Mouse (Mus musculus): Measurements from ENCODE around the gene Gm853. TPM values are rescaled to one million over a fixed set of nuclear protein-coding genes. Genes with fewer than 3 reads are reported as not detected.
A peak's percentile ranks its signal among the peaks of the same experiment; 100 is the strongest.

Gene Gm853
- polyA plus RNA-seq, 1 experiment from 2014 or later, result not detected

- no peak overlapping the region for H3K9ac ChIP-seq (replicated peaks; ENCODE audit: low read depth)
- no peak overlapping the region for H3K4me2 ChIP-seq (replicated peaks; ENCODE audit: low read depth, low read length)
- TF ChIP-seq EP300 (IDR thresholded peaks at IDR 0.05) (no peak), CTCF (IDR thresholded peaks at IDR 0.05) (no peak)
- 72% methylated on average over 7 of the region's 7 CpGs for WGBS
- H3K27ac ChIP-seq (ENCODE audit: low read length), result no peak overlapping the region
- no peak for DNase-seq (ENCODE audit: low spot score)
- ATAC-seq, result no peak
- H3K36me3 ChIP-seq (ENCODE audit: insufficient read depth, low read length), result no peaks in the 10 kb centered on the region
- peaks cover 19% of the 10 kb centered on the region for H3K4me1 ChIP-seq (ENCODE audit: insufficient read depth, low read depth, low read length)
- H3K4me3 ChIP-seq (ENCODE audit: low read depth, low read length), result no peak overlapping the region
- H3K9me3 ChIP-seq (ENCODE audit: low read length), result no peaks in the 10 kb centered on the region
- H3K27me3 ChIP-seq (replicated peaks; ENCODE audit: insufficient read depth, low read length), result no peaks in the 10 kb centered on the region
Observed at GRCm38 (mm10) chr4:130180909-130181602, 41.1 kb downstream of the Gm853 start.

GRCm38 (mm10) chr4:130179876-130180275 is 42.3 kb downstream of the Gm853 start:
- Histone ChIP-seq H3K4me1 (ENCODE audit: insufficient read depth, low read depth, low read length) (peaks cover 30% of the 10 kb centered on the region), H3K4me3 (ENCODE audit: low read depth, low read length) (no peak overlapping the region), H3K4me2 (replicated peaks; ENCODE audit: low read depth, low read length) (no peak overlapping the region), H3K27me3 (replicated peaks; ENCODE audit: insufficient read depth, low read length) (no peaks in the 10 kb centered on the region), H3K36me3 (ENCODE audit: insufficient read depth, low read length) (no peaks in the 10 kb centered on the region), H3K27ac (ENCODE audit: low read length) (no peak overlapping the region), H3K9ac (replicated peaks; ENCODE audit: low read depth) (no peak overlapping the region), H3K9me3 (ENCODE audit: low read length) (no peaks in the 10 kb centered on the region)
- TF ChIP-seq EP300 (IDR thresholded peaks at IDR 0.05) (no peak), CTCF (IDR thresholded peaks at IDR 0.05) (no peak)
- no peak for ATAC-seq
- DNase-seq (ENCODE audit: low spot score), result no peak
- 76% methylated on average over 3 of the region's 3 CpGs for WGBS

GRCm38 (mm10) chr4:130177536-130177935 is 44.7 kb downstream of the Gm853 start:
- H3K9ac ChIP-seq (replicated peaks; ENCODE audit: low read depth), result no peak overlapping the region
- H3K4me2 ChIP-seq (replicated peaks; ENCODE audit: low read depth, low read length), result no peak overlapping the region
- ATAC-seq, result no peak
- H3K4me1 ChIP-seq (ENCODE audit: insufficient read depth, low read depth, low read length), result peaks cover 45% of the 10 kb centered on the region
- no peaks in the 10 kb centered on the region for H3K9me3 ChIP-seq (ENCODE audit: low read length)
- no peak overlapping the region for H3K4me3 ChIP-seq (ENCODE audit: low read depth, low read length)
- no peaks in the 10 kb centered on the region for H3K27me3 ChIP-seq (replicated peaks; ENCODE audit: insufficient read depth, low read length)
- peak; percentile 28 for DNase-seq (ENCODE audit: low spot score)
- TF ChIP-seq CTCF (IDR thresholded peaks at IDR 0.05), result no peak
- TF ChIP-seq EP300 (IDR thresholded peaks at IDR 0.05), result no peak
- peak overlapping the region; percentile 89 for H3K27ac ChIP-seq (ENCODE audit: low read length)
- H3K36me3 ChIP-seq (ENCODE audit: insufficient read depth, low read length), result no peaks in the 10 kb centered on the region
- WGBS, result 34% methylated on average over 7 of the region's 7 CpGs

GRCm38 (mm10) chr4:130177087-130177486 is 45.1 kb downstream of the Gm853 start:
- Histone ChIP-seq H3K4me3 (ENCODE audit: low read depth, low read length) (no peak overlapping the region), H3K9ac (replicated peaks; ENCODE audit: low read depth) (no peak overlapping the region), H3K36me3 (ENCODE audit: insufficient read depth, low read length) (no peaks in the 10 kb centered on the region), H3K27me3 (replicated peaks; ENCODE audit: insufficient read depth, low read length) (no peaks in the 10 kb centered on the region), H3K4me1 (ENCODE audit: insufficient read depth, low read depth, low read length) (peaks cover 49% of the 10 kb centered on the region), H3K4me2 (replicated peaks; ENCODE audit: low read depth, low read length) (no peak overlapping the region), H3K27ac (ENCODE audit: low read length) (peak overlapping the region; percentile 89), H3K9me3 (ENCODE audit: low read length) (no peaks in the 10 kb centered on the region)
- ATAC-seq, result peak; percentile 29
- 18% methylated on average over 4 of the region's 4 CpGs for WGBS
- TF ChIP-seq CTCF (IDR thresholded peaks at IDR 0.05) (no peak), EP300 (IDR thresholded peaks at IDR 0.05) (peak; percentile 94)
- peak; percentile 88 for DNase-seq (ENCODE audit: low spot score)

- 61% methylated on average over 5 of the region's 5 CpGs for WGBS
- H3K36me3 ChIP-seq (ENCODE audit: insufficient read depth, low read length), result no peaks in the 10 kb centered on the region
- DNase-seq (ENCODE audit: low spot score) (no peak), ATAC-seq (no peak)
- peak overlapping the region; percentile 93 for H3K27ac ChIP-seq (ENCODE audit: low read length)
- H3K27me3 ChIP-seq (replicated peaks; ENCODE audit: insufficient read depth, low read length), result no peaks in the 10 kb centered on the region
- H3K9ac ChIP-seq (replicated peaks; ENCODE audit: low read depth), result no peak overlapping the region
- H3K4me3 ChIP-seq (ENCODE audit: low read depth, low read length), result no peak overlapping the region
- H3K9me3 ChIP-seq (ENCODE audit: low read length), result no peaks in the 10 kb centered on the region
- H3K4me2 ChIP-seq (replicated peaks; ENCODE audit: low read depth, low read length), result no peak overlapping the region
- TF ChIP-seq EP300 (IDR thresholded peaks at IDR 0.05), result 0 out of 2 replicates have a peak, but pooled peaks have one; percentile 13
- TF ChIP-seq CTCF (IDR thresholded peaks at IDR 0.05), result no peak
- peaks cover 52% of the 10 kb centered on the region for H3K4me1 ChIP-seq (ENCODE audit: insufficient read depth, low read depth, low read length)
Observed at GRCm38 (mm10) chr4:130176156-130176720, 46.0 kb downstream of the Gm853 start.

GRCm38 (mm10) chr4:130175072-130175711 is 47.0 kb downstream of the Gm853 start, which contains the start of gene Tinagl1:
TSS of gene Tinagl1 (minus strand) at chr4:130175122.
- TF ChIP-seq CTCF (IDR thresholded peaks at IDR 0.05), result no peak
- peak; percentile 49 for TF ChIP-seq EP300 (IDR thresholded peaks at IDR 0.05)
- Histone ChIP-seq H3K27me3 (replicated peaks; ENCODE audit: insufficient read depth, low read length) (no peaks in the 10 kb centered on the region), H3K4me2 (replicated peaks; ENCODE audit: low read depth, low read length) (peak within 1 kb of the TSS; percentile 64), H3K9me3 (ENCODE audit: low read length) (no peaks in the 10 kb centered on the region), H3K27ac (ENCODE audit: low read length) (peak within 1 kb of the TSS; percentile 93), H3K4me1 (ENCODE audit: insufficient read depth, low read depth, low read length) (peaks cover 50% of the 10 kb centered on the region; the same call in 1 of the 2 replicates), H3K4me3 (ENCODE audit: low read depth, low read length) (peak within 1 kb of the TSS; percentile 50), H3K36me3 (ENCODE audit: insufficient read depth, low read length) (no peaks in the 10 kb centered on the region), H3K9ac (replicated peaks; ENCODE audit: low read depth) (peak within 1 kb of the TSS; percentile 69)
- peak; percentile 50 for ATAC-seq
- WGBS, result 2% methylated on average over 10 of the region's 14 CpGs
- DNase-seq (ENCODE audit: low spot score), result peak; percentile 77

Measured in lung, postnatal 0 days (tissue).